Mouse (Mus musculus) cerebellum, adult 2 months (tissue): ENCODE measurements around the gene Rnf144a. TPM values are rescaled to one million over a fixed set of nuclear protein-coding genes. Genes with fewer than 3 reads are reported as not detected.
A peak's percentile ranks its signal among the peaks of the same experiment; 100 is the strongest.

Experiments used
- DNase-seq, 2 experiments: peaks; one replicate each; pipeline ENCODE4 v3.0.0; 2021
- H3K27ac ChIP-seq: fragments of 200-500 bp; 2 replicates; pipeline ENCODE4 v1.5.1; 2012; ENCODE audit warnings: low read length, control low read depth, inconsistent platforms; ENCODE audit not compliant: insufficient read depth
- H3K27me3 ChIP-seq: fragments of 200-500 bp; 2 replicates; pipeline ENCODE4 v1.6.1; 2012; ENCODE audit warnings: inconsistent platforms, mild to moderate bottlenecking, low read length, moderate library complexity; ENCODE audit not compliant: control insufficient read depth, insufficient read depth
- H3K4me1 ChIP-seq: fragments of 200-500 bp; 2 replicates; pipeline ENCODE4 v1.6.1; 2011; ENCODE audit warnings: low read length; ENCODE audit not compliant: control insufficient read depth, insufficient read depth
- H3K4me3 ChIP-seq: fragments of 200-500 bp; replicated peaks from 2 replicates; pipeline ENCODE3; 2011; ENCODE audit warnings: mild to moderate bottlenecking, low read depth, low read length, control low read depth; ENCODE audit not compliant: insufficient read depth
- CTCF ChIP-seq: fragments of 200-500 bp; IDR thresholded peaks from 2 replicates; pipeline ENCODE4 v1.5.1; 2011; ENCODE audit warnings: low read depth, mild to moderate bottlenecking, control low read depth, low read length, moderate library complexity, borderline replicate concordance; ENCODE audit not compliant: insufficient read depth
- POLR2A ChIP-seq: fragments of 200-500 bp; IDR thresholded peaks from 2 replicates; pipeline ENCODE4 v1.6.1; 2011; ENCODE audit warnings: low read length, control low read depth, borderline replicate concordance; ENCODE audit not compliant: insufficient read depth
- WGBS: fragments of 180-500 bp; shearing (Covaris S2); methylation state at CpG from one replicate; pipeline ENCODE4 v1.1.7; 2018; 5-methylcytosine and 5-hydroxymethylcytosine counted together
- polyA plus RNA-seq: library from polyadenylated mRNA; depleted of rRNA; stranded (reverse); fragments of >200 nt; gene quantifications from 2 replicates; pipeline ENCODE4 v1.2.3, GENCODE M21; 2012

The Rnf144a gene
- polyA plus RNA-seq, 1 experiment = 13.8 TPM

GRCm38 (mm10) chr12:26408707-26409106 lies 6.3 kb downstream of the Rnf144a start:
- Histone ChIP-seq H3K27me3 (no peaks in the 10 kb centered on the region), H3K4me1 (peaks cover 45% of the 10 kb centered on the region), H3K4me3 (no peak overlapping the region), H3K27ac (no peak overlapping the region)
- TF ChIP-seq CTCF (no peak), POLR2A (no peak)
- WGBS = 44% methylated on average over 9 of the region's 9 CpGs
- DNase-seq = no peak

GRCm38 (mm10) chr12:26404781-26405702 lies 10.0 kb downstream of the Rnf144a start:
- Histone ChIP-seq H3K4me1 (peaks cover 51% of the 10 kb centered on the region), H3K4me3 (no peak overlapping the region), H3K27ac (no peak overlapping the region), H3K27me3 (no peaks in the 10 kb centered on the region)
- WGBS = 28% methylated on average over 11 of the region's 11 CpGs
- peak; percentile 59 to 70 for DNase-seq
- TF ChIP-seq CTCF (no peak), POLR2A (no peak)

GRCm38 (mm10) chr12:26403372-26404125 lies 11.5 kb downstream of the Rnf144a start:
- Histone ChIP-seq H3K4me1 (peaks cover 45% of the 10 kb centered on the region), H3K27me3 (no peaks in the 10 kb centered on the region), H3K27ac (peak overlapping the region; percentile 47), H3K4me3 (no peak overlapping the region)
- TF ChIP-seq POLR2A (0 out of 2 replicates have a peak, but pooled peaks have one; percentile 8), CTCF (no peak)
- WGBS = 13% methylated on average over 16 of the region's 16 CpGs
- peak; percentile 92 to 94 for DNase-seq

- WGBS = 91% methylated on average over 10 of the region's 10 CpGs
- Histone ChIP-seq H3K27me3 (no peaks in the 10 kb centered on the region), H3K4me1 (peaks cover 42% of the 10 kb centered on the region), H3K27ac (no peak overlapping the region), H3K4me3 (no peak overlapping the region)
- TF ChIP-seq CTCF (no peak), POLR2A (no peak)
- no peak for DNase-seq
Measured at GRCm38 (mm10) chr12:26401696-26402470, 13.2 kb downstream of the Rnf144a start.

GRCm38 (mm10) chr12:26401254-26401653 lies 13.8 kb downstream of the Rnf144a start:
- DNase-seq = no peak
- Histone ChIP-seq H3K4me1 (peaks cover 40% of the 10 kb centered on the region), H3K4me3 (no peak overlapping the region), H3K27me3 (no peaks in the 10 kb centered on the region), H3K27ac (no peak overlapping the region)
- WGBS = 26% methylated on average over 1 of the region's 1 CpGs
- no peak for TF ChIP-seq CTCF

- H3K27me3 ChIP-seq = no peaks in the 10 kb centered on the region
- no peak for DNase-seq
- 100% methylated on average over 1 of the region's 1 CpGs for WGBS
- H3K4me3 ChIP-seq = no peak overlapping the region
- no peak overlapping the region for H3K27ac ChIP-seq
- H3K4me1 ChIP-seq = peaks cover 35% of the 10 kb centered on the region
- TF ChIP-seq POLR2A = no peak
- TF ChIP-seq CTCF = no peak
Measured at GRCm38 (mm10) chr12:26400762-26401161, 14.3 kb downstream of the Rnf144a start.

GRCm38 (mm10) chr12:26399391-26399790 lies 15.7 kb downstream of the Rnf144a start:
- H3K27ac ChIP-seq = no peak overlapping the region
- TF ChIP-seq POLR2A (no peak), CTCF (no peak)
- H3K4me1 ChIP-seq = peaks cover 22% of the 10 kb centered on the region
- 69% methylated on average over 6 of the region's 6 CpGs for WGBS
- no peaks in the 10 kb centered on the region for H3K27me3 ChIP-seq
- H3K4me3 ChIP-seq = no peak overlapping the region
- DNase-seq = no peak
